Mouse (Mus musculus): ENCODE results near the gene Lgals1. TPM values are rescaled to one million over a fixed set of nuclear protein-coding genes. Genes with fewer than 3 reads are reported as not detected.

Lgals1 gene
- polyA plus RNA-seq (2014; fragmentation: Illumina TruSeq; extraction: RNeasy Lipid Tissue Mini Kit (QIAGEN cat#74804); ENCODE audit: insufficient read depth, low read depth, low replicate concordance), result 364 TPM

GRCm38 (mm10) chr15:78926021-78926919 lies at the start of gene Lgals1:
Gene Lgals1 (plus strand): TSS chr15:78926725.

DNA sequence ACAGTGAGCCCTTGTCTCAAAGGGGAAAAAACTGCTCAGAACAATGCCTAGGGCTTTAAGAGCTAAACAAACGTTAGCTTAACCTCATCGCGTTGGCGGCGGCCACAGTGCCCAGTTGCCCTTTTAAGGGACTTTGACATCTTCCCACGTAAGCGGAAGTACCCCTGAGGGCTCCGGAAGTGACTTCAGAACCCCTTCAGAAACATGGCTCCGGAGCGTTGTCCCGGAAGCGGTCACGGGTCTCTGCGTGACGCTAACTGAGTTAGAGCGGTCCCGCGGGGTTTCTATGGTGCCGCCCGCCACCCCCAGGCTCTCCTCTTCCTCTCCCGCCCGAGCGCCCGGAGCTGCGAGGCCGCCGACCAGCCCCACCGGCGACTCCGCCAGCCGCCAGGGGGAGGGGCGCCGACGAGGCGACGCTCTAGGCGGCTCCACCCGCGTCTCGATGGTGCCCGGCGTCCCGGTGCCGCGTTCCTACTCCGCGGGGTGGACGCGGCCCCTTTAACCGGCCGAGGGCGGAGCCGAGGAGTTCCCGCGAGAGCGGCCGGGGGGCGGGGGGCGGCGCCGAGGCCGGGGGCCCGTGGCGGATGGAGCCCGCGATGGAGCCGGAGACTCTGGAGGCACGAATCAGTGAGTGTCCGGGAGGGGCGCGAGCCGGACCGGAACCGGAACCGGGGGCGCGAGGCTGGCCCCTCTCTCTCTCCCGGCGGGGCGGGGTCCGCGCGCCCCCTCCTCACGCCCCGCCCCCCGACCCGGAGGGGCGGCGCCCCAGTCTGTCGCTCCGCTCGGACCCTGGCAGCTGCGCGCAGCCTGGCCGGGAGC lies 49.3 kb upstream of the Lgals1 start, which contains the start of gene Gga1:
Gene Gga1 (plus strand): TSS at position 200 of the 819 bp plus-strand sequence.

GRCm38 (mm10) chr15:78899409-78899739 lies 27.2 kb upstream of the Lgals1 start, which contains the start of gene Gm49510:
Gene Gm49510 (plus strand): TSS chr15:78899667.

GRCm38 (mm10) chr15:78899740-78900584 lies 26.6 kb upstream of the Lgals1 start, which contains the start of gene Sh3bp1:
Gene Sh3bp1 (plus strand): TSS chr15:78899768.

GRCm38 (mm10) chr15:78913632-78914090 lies 12.9 kb upstream of the Lgals1 start, which contains the start of gene Pdxp:
Gene Pdxp (plus strand): TSS chr15:78913919.

GRCm38 (mm10) chr15:78934784-78935320 lies 8.3 kb downstream of the Lgals1 start, which contains the start of gene Nol12:
Gene Nol12 (plus strand): TSS chr15:78934933.

DNA sequence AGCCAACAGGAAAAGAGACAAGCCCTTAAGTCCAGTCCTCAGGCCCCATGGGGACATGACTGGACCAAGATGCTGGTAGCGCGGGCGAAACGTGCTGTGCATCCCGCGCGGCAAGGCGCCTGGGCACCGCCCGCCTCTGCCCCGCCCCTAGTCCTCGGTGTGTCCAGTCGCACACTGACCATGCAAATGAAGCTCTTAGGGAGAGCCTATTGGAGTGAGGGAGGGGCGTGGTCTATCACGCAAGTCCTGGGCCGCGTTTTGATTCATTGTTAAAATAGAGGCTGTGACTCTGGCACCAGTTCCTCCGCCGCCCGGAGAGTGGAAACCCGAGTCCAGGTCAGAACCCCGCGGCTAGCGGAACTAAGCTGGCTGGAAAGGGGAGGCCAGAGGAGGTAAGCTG lies 21.1 kb downstream of the Lgals1 start, which contains the start of gene Triobp:
Gene Triobp (plus strand): TSS at position 68 of the 400 bp plus-strand sequence.

Other genes with a start within 250 kb of the Lgals1 start
- not detected for gene Elfn2, start 208.0 kb upstream of the Lgals1 start, polyA plus RNA-seq (2014; fragmentation: Illumina TruSeq; extraction: RNeasy Lipid Tissue Mini Kit (QIAGEN cat#74804); ENCODE audit: insufficient read depth, low read depth, low replicate concordance)
- 33.1 TPM for gene Mfng, start 153.2 kb upstream of the Lgals1 start, polyA plus RNA-seq (2014; fragmentation: Illumina TruSeq; extraction: RNeasy Lipid Tissue Mini Kit (QIAGEN cat#74804); ENCODE audit: insufficient read depth, low read depth, low replicate concordance)
- 11.6 TPM for gene Card10, start 123.7 kb upstream of the Lgals1 start, polyA plus RNA-seq (2014; fragmentation: Illumina TruSeq; extraction: RNeasy Lipid Tissue Mini Kit (QIAGEN cat#74804); ENCODE audit: insufficient read depth, low read depth, low replicate concordance)
- 85.0 TPM for gene Cdc42ep1, start 84.1 kb upstream of the Lgals1 start, polyA plus RNA-seq (2014; fragmentation: Illumina TruSeq; extraction: RNeasy Lipid Tissue Mini Kit (QIAGEN cat#74804); ENCODE audit: insufficient read depth, low read depth, low replicate concordance)
- gene Lgals2, start 71.2 kb upstream of the Lgals1 start, polyA plus RNA-seq (2014; fragmentation: Illumina TruSeq; extraction: RNeasy Lipid Tissue Mini Kit (QIAGEN cat#74804); ENCODE audit: insufficient read depth, low read depth, low replicate concordance), result 4.2 TPM
- gene Gga1, start 49.5 kb upstream of the Lgals1 start, polyA plus RNA-seq (2014; fragmentation: Illumina TruSeq; extraction: RNeasy Lipid Tissue Mini Kit (QIAGEN cat#74804); ENCODE audit: insufficient read depth, low read depth, low replicate concordance), result 41.9 TPM
- not detected for gene Gm49510, start 27.1 kb upstream of the Lgals1 start, polyA plus RNA-seq (2014; fragmentation: Illumina TruSeq; extraction: RNeasy Lipid Tissue Mini Kit (QIAGEN cat#74804); ENCODE audit: insufficient read depth, low read depth, low replicate concordance)
- gene Sh3bp1, start 27.0 kb upstream of the Lgals1 start, polyA plus RNA-seq (2014; fragmentation: Illumina TruSeq; extraction: RNeasy Lipid Tissue Mini Kit (QIAGEN cat#74804); ENCODE audit: insufficient read depth, low read depth, low replicate concordance), result 11.6 TPM
- gene Pdxp, start 12.8 kb upstream of the Lgals1 start, polyA plus RNA-seq (2014; fragmentation: Illumina TruSeq; extraction: RNeasy Lipid Tissue Mini Kit (QIAGEN cat#74804); ENCODE audit: insufficient read depth, low read depth, low replicate concordance), result 1.4 TPM
- gene Nol12, start 8.2 kb downstream of the Lgals1 start, polyA plus RNA-seq (2014; fragmentation: Illumina TruSeq; extraction: RNeasy Lipid Tissue Mini Kit (QIAGEN cat#74804); ENCODE audit: insufficient read depth, low read depth, low replicate concordance), result 24.6 TPM
- 23.1 TPM for gene Triobp, start 21.0 kb downstream of the Lgals1 start, polyA plus RNA-seq (2014; fragmentation: Illumina TruSeq; extraction: RNeasy Lipid Tissue Mini Kit (QIAGEN cat#74804); ENCODE audit: insufficient read depth, low read depth, low replicate concordance)
- 89.9 TPM for gene H1f0, start 101.7 kb downstream of the Lgals1 start, polyA plus RNA-seq (2014; fragmentation: Illumina TruSeq; extraction: RNeasy Lipid Tissue Mini Kit (QIAGEN cat#74804); ENCODE audit: insufficient read depth, low read depth, low replicate concordance)
- gene Galr3, start 115.2 kb downstream of the Lgals1 start, polyA plus RNA-seq (2014; fragmentation: Illumina TruSeq; extraction: RNeasy Lipid Tissue Mini Kit (QIAGEN cat#74804); ENCODE audit: insufficient read depth, low read depth, low replicate concordance), result not detected
- gene Ankrd54, start 136.2 kb downstream of the Lgals1 start, polyA plus RNA-seq (2014; fragmentation: Illumina TruSeq; extraction: RNeasy Lipid Tissue Mini Kit (QIAGEN cat#74804); ENCODE audit: insufficient read depth, low read depth, low replicate concordance), result 22.8 TPM
- gene Eif3l, start 148.5 kb downstream of the Lgals1 start, polyA plus RNA-seq (2014; fragmentation: Illumina TruSeq; extraction: RNeasy Lipid Tissue Mini Kit (QIAGEN cat#74804); ENCODE audit: insufficient read depth, low read depth, low replicate concordance), result 61.9 TPM
- gene Micall1, start 182.2 kb downstream of the Lgals1 start, polyA plus RNA-seq (2014; fragmentation: Illumina TruSeq; extraction: RNeasy Lipid Tissue Mini Kit (QIAGEN cat#74804); ENCODE audit: insufficient read depth, low read depth, low replicate concordance), result 9.4 TPM
- 117 TPM for gene Polr2f, start 214.3 kb downstream of the Lgals1 start, polyA plus RNA-seq (2014; fragmentation: Illumina TruSeq; extraction: RNeasy Lipid Tissue Mini Kit (QIAGEN cat#74804); ENCODE audit: insufficient read depth, low read depth, low replicate concordance)
- gene 1700088E04Rik, start 214.5 kb downstream of the Lgals1 start, polyA plus RNA-seq (2014; fragmentation: Illumina TruSeq; extraction: RNeasy Lipid Tissue Mini Kit (QIAGEN cat#74804); ENCODE audit: insufficient read depth, low read depth, low replicate concordance), result 25.5 TPM
- 0.17 TPM for gene Sox10, start 238.5 kb downstream of the Lgals1 start, polyA plus RNA-seq (2014; fragmentation: Illumina TruSeq; extraction: RNeasy Lipid Tissue Mini Kit (QIAGEN cat#74804); ENCODE audit: insufficient read depth, low read depth, low replicate concordance)

Measured in lung, adult 10 weeks (tissue).